Mouse (Mus musculus) thymus, adult 2 months (tissue): Measurements from ENCODE around the gene Btnl2.

Experiments used
- CTCF ChIP-seq: fragments of 200-500 bp; IDR thresholded peaks from 2 replicates; pipeline ENCODE4 v1.5.1; 2012; ENCODE audit warnings: mild to moderate bottlenecking, control low read depth, low read length, moderate library complexity, borderline replicate concordance; ENCODE audit not compliant: control insufficient read depth, poor library complexity, insufficient read depth; ENCODE audit errors: extremely low read depth
- POLR2A ChIP-seq: fragments of 200-500 bp; IDR thresholded peaks from 2 replicates; pipeline ENCODE4 v1.6.1; 2012; ENCODE audit warnings: mild to moderate bottlenecking, low read length, control low read depth, moderate library complexity; ENCODE audit not compliant: control insufficient read depth, poor library complexity, insufficient read depth; ENCODE audit errors: extremely low read depth

GRCm38 (mm10) chr17:34314286-34314685 is 40.3 kb upstream of the Btnl2 start:
- TF ChIP-seq CTCF (no peak), POLR2A (no peak)
